Mouse (Mus musculus) left cerebral cortex, postnatal 36 days (tissue): Measurements from ENCODE around the gene Slc9a9. TPM values are rescaled to one million over a fixed set of nuclear protein-coding genes. Genes with fewer than 3 reads are reported as not detected.
"Not testable (repeated sequence)": the region's sequence is repeated elsewhere in the genome, so short reads cannot be mapped to it uniquely, and the experiment has no call there.

ENCODE experiments used
- DNase-seq, 2 experiments: peaks; one replicate each; pipeline ENCODE4 v3.0.0; 2021 to 2022; ENCODE audit warnings: low spot score in 2 of 2, mixed read lengths in 1 of 2
- intact Hi-C: fragments of 180-260 bp; cut with DNase I; formaldehyde crosslinking; loops from one replicate; pipeline ENCODE4 v1.15.1; 2025
- total RNA-seq, 2 experiments: library from RNA; stranded (reverse); gene quantifications; 2 replicates each; pipeline ENCODE4 v1.2.3; 2021

Gene Slc9a9
- total RNA-seq, result 10 to 100 TPM; 20.1 to 22.5 TPM

DNA sequence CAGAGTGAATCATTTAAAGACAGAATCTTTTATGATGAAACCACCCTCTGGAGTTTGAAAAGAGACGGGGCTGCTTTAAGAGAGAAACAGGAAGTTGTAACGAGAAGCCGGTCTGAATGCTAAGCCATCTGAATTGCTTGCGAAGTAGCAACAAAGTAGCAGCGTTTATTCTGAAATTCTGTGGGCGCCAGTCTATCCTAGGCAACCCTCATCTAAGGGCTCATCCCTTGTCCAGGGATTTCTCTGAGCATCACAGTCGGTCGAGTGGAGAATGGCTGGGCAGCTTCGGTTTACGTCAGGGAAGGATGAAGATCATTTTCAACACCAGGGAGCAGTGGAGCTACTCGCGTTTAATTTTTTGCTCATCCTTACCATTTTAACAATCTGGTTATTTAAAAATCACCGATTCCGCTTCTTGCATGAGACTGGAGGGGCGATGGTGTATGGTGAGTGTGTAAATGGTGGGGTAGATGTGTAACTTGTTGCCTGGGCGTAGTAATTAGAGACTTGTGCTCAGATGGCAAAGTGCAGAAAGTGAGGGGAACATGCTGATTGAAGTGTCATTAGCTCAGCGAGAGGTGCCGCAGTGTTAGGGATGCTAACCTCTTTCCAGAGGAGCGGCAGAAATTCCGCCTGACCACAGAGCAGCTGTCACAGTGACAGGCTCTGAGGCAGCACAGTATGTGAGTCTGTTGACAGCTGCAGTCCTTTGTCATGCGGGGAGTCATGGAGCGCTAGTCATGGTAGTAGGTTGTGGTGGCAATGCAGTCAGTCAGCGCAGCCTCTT lies at the start of gene Slc9a9:
TSS of gene Slc9a9 (plus strand) at position 119 of the 787 bp plus-strand sequence.
- DNase-seq, result peak; percentile 61 to 65
- intact Hi-C loops, result loop anchor here (5.0 kb wide), 1 partner anchor 133 kb away; the partner anchor contains the start of gene 1190002N15Rik

DNA sequence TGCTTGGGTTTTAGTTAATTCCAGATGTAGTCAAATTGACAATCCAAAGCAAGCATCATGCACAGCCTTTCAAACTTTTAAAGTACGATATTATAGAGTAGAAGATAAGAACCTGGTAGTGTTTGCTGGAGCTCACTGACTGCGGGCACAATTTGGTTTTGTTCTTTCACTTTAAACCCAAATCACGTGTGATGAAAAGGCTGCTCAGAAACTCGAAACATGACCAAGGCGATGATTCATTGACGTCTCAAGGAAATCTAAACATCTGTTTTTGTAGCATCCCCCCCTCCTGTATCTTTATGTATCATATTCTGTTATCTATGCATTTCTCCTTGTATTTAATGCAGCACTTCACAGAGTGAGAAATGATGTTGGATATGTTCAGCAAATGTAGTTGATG lies 49.4 kb upstream of the Slc9a9 start:
- DNase-seq, result no peak
- intact Hi-C loops, result no loop called here

DNA sequence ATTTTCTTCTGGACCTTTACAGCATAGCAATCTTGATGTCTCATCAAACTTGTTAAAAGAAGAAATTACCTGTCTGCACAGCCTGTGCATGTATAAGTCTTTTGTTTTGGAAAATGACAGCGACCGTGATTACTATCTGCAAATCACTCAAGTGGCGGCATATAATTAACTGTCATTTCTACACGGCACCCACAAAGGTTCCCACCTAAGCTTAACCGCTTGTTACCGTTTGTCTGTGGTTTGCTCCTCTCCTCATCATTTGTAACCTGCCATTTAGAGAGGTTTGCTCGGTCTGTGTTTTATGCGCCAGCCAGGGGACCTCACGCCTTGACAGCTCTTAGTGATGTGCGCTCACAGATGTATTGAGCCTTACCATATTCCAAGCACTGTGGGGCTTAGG lies 48.9 kb upstream of the Slc9a9 start:
- no peak for DNase-seq
- intact Hi-C loops, result no loop called here

DNA sequence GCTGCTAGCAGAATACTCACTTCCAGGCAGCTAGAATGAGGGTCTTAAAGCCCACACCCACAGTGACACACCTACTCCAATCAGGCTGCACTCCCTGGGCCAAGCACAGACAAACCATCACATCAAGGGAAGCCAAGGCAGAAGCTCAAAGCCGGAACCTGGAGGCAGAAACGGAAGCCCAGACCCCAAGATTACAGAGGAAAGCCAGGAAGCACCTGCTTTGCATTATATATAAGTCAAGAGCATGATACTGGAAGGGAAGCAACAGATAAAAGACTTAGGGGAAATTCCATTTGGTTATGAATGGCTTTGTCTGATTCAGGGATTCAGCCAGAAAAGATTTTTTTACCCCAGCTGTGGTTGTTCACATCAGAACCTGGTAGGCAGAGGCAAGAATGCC lies 47.8 kb upstream of the Slc9a9 start:
- intact Hi-C loops, result no loop called here

DNA sequence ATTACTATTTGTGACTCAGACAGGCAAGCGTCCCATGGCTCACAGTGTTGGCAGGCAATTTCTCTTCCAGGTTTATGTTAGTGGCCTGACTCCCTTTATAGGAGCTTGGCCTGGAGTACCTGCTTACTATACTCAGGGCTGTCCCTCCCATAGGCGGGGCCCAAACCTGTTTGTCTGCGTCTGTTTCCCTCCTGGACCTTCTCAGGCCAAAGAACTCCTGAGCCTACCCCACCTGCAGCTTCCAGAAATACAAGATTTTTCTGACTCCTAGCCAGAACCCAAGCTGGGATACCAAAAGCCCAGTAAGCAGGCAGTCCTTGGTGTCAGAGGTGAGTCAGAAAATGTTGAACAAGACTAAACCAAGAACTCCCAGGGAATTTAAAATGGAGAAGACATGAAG lies 43.0 kb upstream of the Slc9a9 start:
- no peak for DNase-seq

More for the DNA sequence above, 47.8 kb upstream of the Slc9a9 start:
- no peak for DNase-seq

DNA sequence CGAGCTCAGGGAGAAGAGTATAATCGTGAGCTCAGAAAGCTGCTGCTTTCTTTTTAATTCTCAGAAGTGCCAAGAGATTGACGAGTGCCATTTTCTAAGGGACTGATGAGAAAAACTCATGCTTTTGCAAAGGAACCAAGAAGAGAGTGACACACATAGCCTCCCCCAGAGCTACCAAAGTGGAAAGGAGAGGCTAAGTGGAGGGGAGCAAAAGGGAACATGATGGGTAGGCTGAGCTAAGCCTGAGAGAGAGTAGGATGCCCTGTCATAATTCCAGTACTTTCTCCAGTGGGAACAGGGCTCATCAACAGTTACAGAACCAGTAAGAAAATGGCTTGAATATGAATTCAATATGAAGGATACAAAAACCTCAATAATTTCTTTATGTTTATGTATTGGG lies 40.8 kb upstream of the Slc9a9 start:
- DNase-seq, result no peak
- intact Hi-C loops, result no loop called here

More for the DNA sequence above, 43.0 kb upstream of the Slc9a9 start:
- intact Hi-C loops, result no loop called here

DNA sequence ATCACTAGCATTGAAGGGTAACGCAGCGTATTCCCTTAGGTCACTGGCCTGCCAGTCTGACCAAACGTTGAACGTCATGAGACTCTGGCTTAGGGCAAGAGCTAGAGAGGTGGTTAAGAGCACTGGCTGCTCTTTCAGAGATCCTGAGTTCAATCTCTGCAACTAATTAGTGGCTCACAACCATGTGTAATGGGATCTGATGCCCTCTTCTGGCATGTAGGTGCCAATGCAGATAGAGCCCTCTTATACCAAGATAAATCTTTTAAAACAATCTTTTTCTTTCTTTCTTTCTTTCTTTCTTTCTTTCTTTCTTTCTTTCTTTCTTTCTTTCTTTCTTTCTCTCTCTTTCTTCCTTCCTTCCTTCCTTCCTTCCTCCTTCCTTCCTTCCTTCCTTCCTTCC lies 35.4 kb upstream of the Slc9a9 start:
- DNase-seq, intact Hi-C loops: not testable (repeated sequence)

DNA sequence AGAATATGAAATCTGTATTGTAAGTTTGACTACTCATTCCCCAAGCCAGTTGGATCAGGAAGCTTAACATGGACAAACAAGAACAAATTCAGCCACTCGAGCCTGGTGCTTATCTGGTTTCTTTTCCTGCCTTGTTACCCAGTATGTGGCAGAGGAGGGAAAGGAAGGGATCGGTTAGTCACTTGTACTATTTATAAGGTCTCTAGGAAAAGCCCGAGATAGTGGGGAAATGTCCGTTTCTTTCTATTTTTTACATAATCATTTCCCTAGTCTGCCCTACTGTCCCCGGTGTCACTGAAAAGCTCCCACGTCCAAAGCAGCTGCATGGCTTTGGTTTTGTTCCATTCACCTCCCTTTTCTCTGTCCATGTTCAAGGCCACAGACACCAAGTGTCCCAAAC lies 24.1 kb upstream of the Slc9a9 start:
- no peak for DNase-seq
- intact Hi-C loops, result loop anchor here (10.0 kb wide), 1 partner anchor 1231 kb away; no protein-coding TSS in a partner anchor

DNA sequence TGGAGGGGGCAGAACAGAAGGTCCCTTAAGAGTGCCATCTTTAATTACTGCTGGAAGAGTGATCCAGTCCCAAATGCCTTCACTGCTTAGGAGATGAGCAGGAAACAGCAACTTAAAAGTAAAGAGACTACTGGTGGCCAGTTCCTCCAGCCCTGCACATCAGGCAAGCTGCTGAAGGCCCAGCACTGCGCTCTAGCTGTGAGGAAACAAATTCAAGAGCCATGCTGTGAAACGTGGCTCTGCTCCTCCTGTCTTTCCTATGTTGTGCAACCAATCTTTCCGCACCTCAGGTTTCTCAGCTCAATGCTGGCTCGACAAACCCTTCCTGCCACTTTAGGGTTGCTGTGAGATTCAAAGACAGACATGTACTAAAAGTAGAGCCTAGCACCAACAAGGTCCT lies 22.3 kb upstream of the Slc9a9 start:
- intact Hi-C loops, result loop anchor here (10.0 kb wide), 1 partner anchor 1233 kb away; no protein-coding TSS in a partner anchor
- DNase-seq, result no peak

DNA sequence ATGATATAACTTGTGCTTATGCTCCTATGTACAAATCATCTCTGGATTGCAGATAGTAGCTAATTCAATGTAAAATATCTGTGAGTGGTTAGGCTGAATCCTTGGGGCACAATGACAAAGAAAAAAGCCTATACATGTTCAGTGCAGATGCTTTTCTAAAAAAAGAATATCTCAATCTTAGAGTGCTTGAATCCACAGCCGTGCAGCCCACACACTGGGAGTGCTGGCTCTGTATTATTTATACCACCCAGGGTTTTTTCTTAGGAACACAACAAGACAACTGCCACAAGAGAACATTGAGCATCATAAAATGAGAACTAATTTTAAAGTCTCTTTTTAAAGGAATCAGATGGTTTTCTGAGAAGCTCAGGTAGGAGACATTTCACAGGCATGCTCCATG lies 19.7 kb upstream of the Slc9a9 start:
- intact Hi-C loops, result loop anchor here (10.0 kb wide), 1 partner anchor 1235 kb away; no protein-coding TSS in a partner anchor
- DNase-seq, result peak; percentile 29 to 40

DNA sequence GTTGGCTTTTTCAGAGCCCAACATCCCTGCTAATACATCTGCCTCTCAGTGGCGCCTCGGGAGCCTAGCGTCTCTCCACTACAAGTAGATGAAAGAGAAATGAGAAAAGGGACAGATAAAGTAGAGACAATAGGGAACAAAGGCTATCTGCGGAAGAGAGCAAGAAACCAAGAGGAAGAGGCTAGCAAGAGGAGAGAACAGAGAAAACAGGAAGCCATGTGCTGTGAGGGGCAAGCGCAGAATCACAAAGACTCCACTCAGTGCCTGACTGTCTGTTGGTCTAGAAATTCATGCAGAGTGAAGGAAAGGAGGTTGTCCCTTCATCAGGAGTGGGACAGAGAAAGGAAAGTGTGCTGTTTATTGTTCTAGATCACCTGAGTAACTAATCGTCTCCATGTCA lies 16.5 kb upstream of the Slc9a9 start:
- no peak for DNase-seq
- intact Hi-C loops, result no loop called here

DNA sequence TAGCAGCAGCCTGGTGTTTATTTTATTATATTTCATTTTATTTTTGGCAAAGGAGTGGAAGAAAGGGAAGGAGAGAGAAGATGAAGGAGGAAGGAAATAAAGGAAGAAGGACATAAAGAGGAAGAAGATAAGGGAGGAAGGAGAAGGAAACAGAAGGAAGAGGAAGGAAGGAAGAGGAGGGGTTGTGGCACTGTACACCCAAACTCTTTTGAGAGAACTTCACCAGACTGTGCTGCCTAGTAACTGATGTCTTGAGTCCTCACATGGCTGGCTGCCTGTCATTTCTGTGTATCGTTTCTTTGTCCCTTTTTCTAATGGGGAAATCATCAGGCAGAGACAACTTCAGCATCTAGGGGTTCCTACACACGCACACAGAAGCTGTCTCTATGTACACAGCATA lies 15.9 kb upstream of the Slc9a9 start:
- intact Hi-C loops, result no loop called here
- no peak for DNase-seq

DNA sequence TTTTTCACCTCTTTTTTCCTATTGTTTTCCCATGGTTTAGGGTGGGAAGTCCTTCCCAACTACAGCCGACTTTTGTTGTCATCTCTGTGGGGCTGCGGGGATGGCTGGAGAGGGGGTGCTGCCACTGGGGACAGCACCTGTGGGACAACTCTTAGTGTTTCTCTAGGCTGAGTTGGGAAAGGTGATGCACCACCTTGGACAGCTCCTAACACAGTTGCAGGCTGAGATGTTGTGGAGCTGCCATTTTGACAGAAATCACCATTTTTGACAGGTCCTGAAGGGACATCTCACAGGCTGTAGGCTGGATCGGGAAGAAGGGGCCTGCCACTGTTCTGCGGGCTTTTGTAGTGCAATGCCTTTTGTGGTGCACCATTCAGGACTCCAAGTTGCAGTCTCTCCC lies 13.4 kb upstream of the Slc9a9 start:
- intact Hi-C loops, result no loop called here
- no peak for DNase-seq

DNA sequence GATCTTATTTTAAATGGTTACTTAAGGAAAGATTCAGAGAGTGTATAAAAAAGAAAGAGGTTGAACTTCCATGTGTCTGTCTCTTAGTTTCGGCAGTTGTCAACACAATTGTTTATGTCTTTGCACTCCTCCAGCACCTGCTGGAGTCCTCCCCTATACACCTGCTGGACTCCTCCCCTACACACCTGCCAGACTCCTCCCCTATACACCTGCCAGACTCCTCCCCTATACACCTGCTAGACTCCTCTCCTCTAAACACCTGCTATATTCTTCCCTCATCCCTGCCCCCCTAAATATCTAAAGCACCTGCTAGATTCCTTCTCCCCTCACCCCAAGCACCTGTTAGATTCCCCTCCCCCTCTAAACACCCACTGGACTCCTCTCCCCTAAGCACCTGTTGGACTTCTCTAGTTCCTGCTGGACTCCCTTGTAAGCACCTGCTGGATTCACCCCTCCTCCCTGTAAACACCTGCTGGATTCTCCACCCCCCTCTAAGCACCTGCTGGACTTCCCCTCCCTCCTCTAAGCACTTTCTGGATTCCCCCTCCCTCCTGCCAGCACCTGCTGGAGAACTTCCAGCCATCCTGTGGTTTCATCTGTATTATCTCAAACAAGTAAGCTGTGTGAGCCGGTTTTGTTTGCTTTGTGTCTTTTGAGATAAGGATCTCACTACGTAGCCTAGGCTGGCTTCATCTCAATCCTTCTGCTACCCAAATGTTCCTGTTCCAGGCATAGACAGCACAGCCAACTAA lies 10.1 kb upstream of the Slc9a9 start:
- intact Hi-C loops, result no loop called here
- no peak for DNase-seq

DNA sequence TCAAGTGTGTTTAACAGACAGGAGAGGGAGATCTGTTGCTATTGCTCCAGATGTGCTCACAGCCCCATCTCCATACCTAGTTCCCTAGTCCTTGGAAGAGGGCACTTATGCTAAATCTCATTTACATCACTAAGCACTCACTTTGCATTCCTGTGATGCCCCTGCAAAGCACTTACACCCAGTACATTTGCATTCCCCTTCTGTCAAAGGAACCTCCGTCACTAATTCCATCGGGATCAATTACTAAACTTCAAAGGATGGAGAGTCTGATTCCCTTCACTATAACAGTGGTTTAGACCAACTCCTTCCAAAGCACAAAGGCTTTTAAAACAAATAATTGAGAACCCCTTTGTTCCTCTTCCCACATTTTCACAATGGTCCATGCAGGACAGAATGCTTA lies 7.9 kb upstream of the Slc9a9 start:
- intact Hi-C loops, result no loop called here
- no peak for DNase-seq

DNA sequence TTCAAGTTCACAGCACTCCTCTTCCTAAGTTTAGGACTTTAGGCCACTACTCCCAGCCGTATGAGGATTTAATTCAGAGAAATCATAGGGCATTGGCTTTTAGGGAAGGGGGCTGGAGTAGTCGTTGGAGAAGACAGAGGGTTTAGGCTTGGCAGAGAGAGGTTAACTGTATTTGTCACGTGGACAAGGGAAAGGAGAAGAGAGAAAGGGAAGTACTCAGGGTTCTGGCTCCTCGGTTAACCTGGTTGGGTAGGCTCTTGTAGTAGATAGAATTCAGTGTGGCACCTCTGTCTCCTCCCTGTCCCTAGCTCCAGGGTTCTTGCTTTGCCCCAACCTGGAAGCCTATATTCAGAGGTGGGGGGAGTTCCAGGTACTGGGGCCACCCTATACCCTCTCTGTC lies 4.5 kb upstream of the Slc9a9 start:
- intact Hi-C loops, result no loop called here
- DNase-seq, result no peak

DNA sequence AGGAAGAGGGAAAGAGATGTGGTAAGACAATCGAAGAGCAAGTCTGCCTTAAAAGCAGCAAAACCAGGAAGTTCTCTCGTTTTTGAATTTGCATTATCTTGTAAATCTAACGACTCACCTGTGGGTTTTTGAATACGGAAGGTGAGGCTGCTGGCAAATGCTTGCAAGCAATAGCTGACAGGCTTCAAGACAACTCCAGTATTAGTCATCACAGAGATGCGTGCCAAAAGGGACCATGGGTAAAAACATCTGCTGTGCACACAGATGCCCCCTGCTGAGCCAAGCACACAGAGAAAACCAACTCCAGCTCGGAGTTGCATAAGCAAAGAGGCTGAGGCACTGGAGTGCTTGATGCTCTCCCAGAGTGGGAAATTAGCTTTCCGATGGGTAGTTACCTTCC lies 1.1 kb upstream of the Slc9a9 start:
- intact Hi-C loops, result no loop called here

DNA sequence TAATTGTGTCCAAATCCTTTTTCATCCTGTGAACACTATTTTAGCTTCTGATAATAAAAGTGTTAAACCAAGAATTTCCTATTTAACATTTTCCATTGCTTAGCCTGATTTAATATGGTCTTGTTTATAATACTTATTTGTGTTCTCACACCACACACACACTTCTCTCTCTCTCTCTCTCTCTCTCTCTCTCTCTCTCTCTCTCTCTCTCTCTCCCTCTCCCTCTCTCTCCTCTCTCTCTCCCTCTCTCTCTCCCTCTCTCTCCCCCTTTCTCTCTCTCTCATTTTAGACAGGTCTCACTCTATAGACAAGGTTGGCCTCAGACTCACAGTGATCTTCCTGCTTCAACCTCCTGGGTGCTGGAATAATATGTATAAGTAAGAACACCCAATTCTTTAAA lies 995 bp downstream of the Slc9a9 start:
- intact Hi-C loops, result loop anchor here (5.0 kb wide), 1 partner anchor 133 kb away; the partner anchor contains the start of gene 1190002N15Rik
- no peak for DNase-seq

More for the DNA sequence above, 1.1 kb upstream of the Slc9a9 start:
- DNase-seq, result peak; percentile 53 to 61

DNA sequence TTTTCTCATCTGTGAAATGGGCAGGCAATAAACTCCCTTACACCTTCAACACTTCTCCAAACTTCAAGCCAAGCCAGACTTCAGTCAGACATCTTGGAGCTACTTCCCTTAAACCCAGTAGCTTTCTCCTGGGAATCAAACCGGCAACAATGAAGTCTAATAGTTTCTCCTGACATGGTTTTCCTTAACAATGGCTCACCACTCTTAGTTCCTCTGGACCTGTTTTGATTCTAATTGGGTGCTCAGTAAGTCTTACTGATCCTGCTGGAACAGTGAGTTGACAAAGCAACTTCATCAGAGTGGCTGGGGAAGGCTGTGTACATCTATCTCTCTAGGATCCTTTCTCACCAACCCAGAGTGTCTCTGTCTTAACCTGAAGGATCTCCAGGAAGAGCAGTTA lies 5.0 kb downstream of the Slc9a9 start:
- DNase-seq, result no peak
- intact Hi-C loops, result loop anchor here (5.0 kb wide), 1 partner anchor 137 kb away; the partner anchor contains the start of gene 1190002N15Rik

DNA sequence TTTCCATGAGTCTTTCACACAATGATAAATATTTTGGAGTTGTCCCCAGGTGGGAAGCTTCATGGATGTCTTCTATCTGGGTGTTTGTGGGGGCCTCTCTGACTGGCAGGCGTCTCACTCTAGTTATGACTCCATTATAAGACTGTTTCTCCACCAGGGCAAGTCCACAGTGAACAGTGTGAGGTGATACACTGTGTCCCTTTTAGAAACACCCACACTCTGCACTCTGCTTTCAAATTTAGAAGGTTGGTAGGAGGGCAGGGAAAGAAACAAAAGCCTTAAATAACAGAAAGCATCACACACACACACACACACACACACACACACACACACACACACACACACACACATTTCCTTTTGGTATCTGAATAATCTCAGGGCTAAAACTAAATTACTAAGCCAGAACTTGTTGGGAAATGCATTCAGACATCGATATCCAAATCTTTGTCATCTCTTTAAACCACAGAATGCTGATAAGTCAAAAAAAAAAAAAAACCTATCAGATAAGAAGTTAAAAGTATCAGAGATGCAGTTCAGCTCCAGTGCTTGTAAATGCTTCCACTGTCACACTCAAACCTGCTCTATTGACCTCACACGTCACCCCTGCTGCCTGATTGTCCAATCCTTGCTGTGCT lies 8.4 kb downstream of the Slc9a9 start:
- intact Hi-C loops, result no loop called here
- no peak for DNase-seq
